Mouse (Mus musculus) layer of hippocampus, postnatal 10 days (tissue): ENCODE measurements around the gene Pou5f2. TPM values are rescaled to one million over a fixed set of nuclear protein-coding genes. Genes with fewer than 3 reads are reported as not detected.
A peak's percentile ranks its signal among the peaks of the same experiment; 100 is the strongest.

ENCODE experiments used
- DNase-seq, 2 experiments: peaks; one replicate each; pipeline ENCODE4 v3.0.0; 2021; ENCODE audit warnings: low spot score in 2 of 2
- long read RNA-seq: library from polyadenylated mRNA; stranded (forward); transcript quantifications from one replicate; pipeline ENCODE4 v2.0.0, GENCODE M21; 2023
- total RNA-seq, 2 experiments: library from RNA; stranded (reverse); gene quantifications; 2 replicates each; pipeline ENCODE4 v1.2.3; 2021

Pou5f2 gene
- total RNA-seq, result 1 to 10 TPM; 1.1 to 2.4 TPM
- long read RNA-seq, result 0 reads

DNA sequence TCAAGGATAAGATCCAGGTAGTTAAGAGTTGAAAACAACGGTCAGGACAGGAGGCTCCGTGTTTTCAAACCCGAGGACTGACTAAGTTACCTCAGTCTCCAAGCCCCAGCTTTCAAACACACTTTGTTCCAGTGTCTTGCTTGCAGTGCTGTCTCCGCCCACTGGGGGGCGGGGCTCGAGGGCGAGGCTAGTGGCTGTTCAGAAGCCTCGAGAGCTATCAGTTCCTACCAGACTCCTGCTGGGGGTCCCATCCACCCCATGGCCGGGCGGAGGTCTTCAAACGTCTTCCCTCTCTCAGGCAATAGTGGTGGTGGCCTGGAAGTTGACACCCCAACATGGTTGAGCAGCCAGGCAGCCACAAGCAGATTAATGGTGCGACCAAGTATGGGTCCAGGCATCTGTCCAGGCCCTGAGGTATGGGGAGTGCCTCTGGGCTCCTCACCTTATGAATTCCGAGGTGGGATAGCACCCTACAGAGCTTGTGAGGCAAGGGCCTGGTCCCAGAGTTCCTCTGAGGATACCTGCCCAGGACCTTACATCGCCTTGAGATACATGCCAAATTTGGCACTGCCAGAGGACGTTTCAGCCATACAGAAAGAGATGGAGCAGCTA lies at the start of gene Pou5f2:
Gene Pou5f2 (plus strand): TSS at position 220 of the 612 bp plus-strand sequence.
- no peak for DNase-seq

DNA sequence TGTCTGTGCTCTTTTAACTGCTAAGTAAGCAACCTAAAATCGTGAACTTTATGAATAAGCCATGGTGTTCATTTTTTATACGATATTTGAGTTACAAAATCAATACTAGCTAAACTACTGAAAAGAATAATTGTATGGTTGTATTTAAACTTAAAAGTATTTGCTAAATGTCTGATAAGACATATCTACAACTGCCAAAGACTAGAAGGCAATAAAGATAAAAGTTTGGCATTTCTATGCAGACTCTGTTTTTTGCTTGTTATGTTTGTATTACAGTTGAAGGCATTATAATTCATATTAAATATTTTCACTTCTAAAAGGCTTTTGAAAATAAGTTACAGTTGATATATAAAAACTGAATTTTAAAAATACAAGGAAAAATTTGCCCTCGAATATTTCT lies 48.5 kb upstream of the Pou5f2 start:
- DNase-seq, result no peak

DNA sequence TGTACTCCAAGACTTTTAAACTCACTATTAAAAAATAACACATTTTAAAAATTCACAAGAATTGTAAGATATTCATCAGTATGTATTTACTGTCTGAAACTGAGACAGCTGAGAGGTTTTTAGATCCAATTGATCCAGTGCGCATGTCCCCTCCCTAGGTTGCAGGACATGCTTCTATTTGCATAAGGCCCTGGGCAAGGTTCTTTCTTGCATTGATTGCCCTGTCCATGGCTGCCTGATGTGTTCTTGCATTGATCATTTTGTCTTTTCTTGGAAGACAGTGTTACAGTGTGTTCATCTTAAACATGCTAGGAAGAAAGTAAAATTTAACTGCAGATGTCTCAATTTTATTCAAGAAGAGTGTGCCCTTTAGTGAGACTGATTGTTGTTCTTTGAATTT lies 47.6 kb upstream of the Pou5f2 start:
- no peak for DNase-seq

DNA sequence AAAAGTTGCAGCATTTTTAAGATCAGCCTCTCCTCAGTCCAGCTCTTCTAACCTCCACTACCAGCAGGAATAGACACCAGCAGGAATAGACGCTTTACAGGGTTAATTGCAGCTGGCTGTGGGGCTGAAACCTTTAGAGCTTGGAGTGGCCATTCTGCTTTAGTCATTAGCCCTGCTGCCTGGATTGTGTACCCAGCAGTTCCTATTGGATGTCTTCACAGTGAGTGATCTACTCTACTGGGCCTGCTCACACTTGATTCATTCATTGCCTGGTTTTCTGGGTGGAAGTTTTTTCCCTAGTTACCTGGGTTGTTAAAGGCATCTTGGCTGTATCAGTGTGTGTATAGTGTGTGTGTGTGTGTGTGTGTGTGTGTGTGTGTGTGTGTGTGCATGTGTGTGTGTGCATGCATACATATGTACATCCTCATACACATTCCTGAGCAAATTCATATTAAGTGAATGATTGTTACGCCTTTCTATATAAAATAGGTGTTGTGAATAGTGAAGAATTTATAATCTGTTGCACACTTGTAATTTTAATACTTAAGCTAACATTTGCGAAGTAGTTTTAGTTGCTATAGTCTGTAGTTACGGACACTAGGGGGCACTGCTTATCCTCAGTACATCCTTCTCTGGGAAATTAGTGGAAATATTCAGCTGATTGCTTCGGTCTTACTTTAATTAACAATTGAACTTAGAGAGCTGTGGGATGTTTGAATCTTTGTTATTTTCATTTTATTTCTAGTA lies 42.4 kb upstream of the Pou5f2 start:
- DNase-seq, result peak; percentile 60 to 70

GRCm38 (mm10) chr13:77982852-77983202 lies 41.9 kb upstream of the Pou5f2 start:
- DNase-seq, result peak in 1 of 2 experiments; percentile 10

DNA sequence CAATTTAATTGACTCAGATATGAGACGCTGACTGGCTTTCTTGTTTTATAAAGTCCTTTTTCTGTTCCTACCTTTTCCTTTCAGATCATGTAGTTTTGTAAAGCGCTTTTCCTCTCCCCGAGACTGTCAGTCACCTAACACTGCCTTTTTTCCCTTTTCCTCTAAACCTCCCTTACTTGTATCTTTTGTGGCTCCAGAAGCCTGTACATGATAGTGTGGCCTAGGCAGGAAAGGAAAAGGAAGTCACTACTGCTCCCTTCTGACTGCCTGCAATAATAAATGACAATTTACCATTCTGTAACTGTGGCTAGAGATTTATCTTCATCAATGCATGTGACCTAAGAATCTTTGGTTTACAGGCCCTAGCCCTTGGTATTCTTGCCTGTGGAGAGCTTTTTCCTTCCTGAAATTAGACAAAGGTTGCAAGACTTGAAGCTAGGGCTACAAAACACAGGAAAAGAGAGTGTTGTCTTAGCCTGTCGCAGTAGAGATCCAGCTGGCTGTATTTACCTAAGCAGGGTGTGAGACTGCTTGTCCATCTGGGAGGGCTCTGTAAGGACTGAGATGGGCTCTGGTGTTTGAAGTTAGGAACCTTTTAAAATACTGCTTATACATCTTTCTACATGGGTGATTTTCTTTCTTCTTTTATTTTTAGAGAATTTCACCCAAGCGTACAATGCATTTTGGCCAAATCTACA lies 33.4 kb upstream of the Pou5f2 start:
- DNase-seq, result no peak

DNA sequence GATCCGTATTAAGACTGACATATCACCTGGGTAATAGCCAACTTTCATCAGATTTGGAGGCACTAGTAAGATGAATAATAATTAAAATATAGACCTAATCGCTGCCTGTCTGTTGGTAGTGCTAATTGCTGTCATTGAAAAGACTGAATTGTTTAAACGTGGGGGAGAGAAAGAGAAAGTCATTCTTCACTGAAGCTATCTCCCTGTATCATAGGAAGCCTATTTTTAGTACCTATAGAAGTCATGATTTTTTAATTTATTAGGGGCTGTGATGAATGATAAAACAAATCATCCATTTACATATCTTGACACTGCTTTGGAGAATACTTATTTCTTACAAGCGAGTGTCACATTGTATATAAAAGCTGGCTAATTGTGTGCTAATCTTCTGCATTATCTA lies 20.1 kb upstream of the Pou5f2 start:
- DNase-seq, result no peak

GRCm38 (mm10) chr13:78005344-78005743 lies 19.4 kb upstream of the Pou5f2 start:
- no peak for DNase-seq

DNA sequence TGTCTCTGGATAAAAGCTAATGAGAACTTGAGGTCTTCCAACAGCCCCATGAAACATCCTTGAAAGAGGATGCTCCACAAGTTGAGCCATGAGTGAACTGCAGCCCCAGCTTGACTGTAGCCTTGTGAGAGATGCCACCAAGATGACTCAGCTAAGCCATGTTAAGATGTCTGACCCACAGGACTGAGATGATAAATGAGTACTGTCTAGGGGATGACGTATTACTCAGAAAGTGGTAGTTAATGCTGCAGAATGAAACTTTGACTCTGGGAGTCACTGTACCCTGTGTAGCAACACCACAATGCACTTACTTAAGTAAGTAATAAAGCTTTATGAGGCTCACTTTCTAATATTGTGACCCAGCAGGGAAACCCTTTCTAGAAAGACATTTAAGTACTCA lies 14.5 kb upstream of the Pou5f2 start:
- DNase-seq, result no peak

DNA sequence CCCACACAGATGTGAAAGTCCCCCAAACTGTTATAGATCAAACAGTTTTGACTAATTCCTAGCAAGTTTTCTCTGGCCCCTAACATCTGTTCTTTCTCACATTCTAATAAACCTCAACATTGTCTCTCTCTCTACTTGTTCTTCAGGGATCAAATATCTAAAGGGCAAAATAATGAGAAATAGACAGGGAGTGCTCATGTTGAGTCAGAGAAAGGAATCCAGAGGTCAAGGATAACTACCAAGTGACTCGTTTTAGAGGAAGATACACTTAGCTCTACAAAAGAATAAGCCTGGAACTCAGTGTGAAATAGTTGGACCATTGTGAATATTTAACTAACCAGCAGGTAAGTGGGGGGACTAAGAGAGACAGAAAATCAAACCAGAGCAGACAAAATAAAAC lies 8.1 kb downstream of the Pou5f2 start:
- DNase-seq, result no peak

DNA sequence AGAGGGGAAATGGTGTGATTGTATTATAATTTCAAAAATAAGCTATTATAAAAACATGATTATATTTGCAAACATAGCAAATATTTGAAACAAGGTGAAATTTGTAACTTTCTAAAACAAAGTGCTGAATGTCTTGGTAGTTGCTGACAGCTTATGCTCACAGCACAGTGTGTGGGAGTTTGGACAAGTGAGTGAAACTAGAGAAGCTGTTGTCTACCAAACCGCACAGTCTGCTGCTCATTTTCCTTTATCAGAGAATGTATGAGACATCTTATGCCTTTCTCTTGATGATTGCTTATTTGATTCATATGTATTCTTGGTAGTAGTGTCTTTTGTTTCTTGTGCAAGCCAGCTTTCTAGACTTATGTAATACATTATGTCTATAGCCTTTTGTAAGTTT lies 12.5 kb downstream of the Pou5f2 start:
- DNase-seq, result no peak

- no peak for DNase-seq
These were observed 18.5 kb downstream of the Pou5f2 start for GRCm38 (mm10) chr13:78043203-78043602.

DNA sequence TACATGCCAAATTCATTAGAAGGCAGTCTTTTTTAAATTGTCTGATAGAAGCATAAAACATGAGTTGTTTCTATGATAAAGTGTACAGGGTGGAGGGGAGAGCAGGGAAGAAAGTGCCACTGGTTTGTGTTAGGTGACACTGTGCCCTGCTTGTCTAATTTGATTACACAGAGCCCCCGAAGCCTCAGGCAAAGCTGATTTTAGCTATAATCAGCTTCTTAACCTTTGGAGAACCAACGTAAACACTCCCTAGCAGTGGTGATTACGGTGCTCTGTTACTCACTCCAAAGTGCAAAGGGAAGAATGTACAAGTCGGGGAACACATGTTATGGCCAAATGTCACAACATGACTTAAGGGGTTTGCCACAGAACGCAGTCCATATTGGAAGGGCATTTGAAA lies 20.4 kb downstream of the Pou5f2 start:
- DNase-seq, result no peak

Other genes starting within 250 kb of the Pou5f2 start
- 100 to 1,000 TPM; 108 to 121 TPM for gene Nr2f1, start 174.9 kb downstream of the Pou5f2 start, total RNA-seq